ENCODE assay signal across 14 mouse cellular contexts in the genomic region with DNA sequence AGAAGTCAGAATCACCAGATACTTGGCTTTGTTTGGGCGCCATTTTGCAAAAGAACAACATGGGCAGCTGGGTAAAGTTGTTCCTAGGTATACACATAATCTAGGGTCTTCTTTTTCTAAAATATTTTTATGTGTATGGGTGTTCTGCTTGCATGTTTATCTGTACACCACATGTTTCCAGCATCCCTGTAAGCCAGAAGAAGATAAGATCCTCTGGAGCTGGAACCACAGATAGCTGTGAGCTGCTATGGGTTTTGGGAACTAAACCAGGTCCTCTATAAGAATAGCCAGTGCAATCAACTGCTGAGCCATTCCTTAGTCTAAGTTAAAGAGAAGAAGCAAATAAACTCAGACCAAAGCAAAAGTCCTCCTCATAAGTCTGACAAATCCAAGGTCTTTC.
DNase-seq lines count a peak whose midpoint lies in the region; ATAC-seq and TF ChIP-seq lines count a peak whose summit lies in the region.
"Had no signal": no experiment of that assay in that cellular context is flagged by ENCODE, and none has a peak within 500 bp of the region (broad histone marks: within the 10 kb centered on the region; RNA-seq: fewer than 3 reads in every experiment).

No protein-coding gene starts in this region.

- TF ChIP-seq POLR2A in kidney, adult 2 months (IDR thresholded peaks at IDR 0.05; ENCODE audit: low read depth, low read length): no peak
- TF ChIP-seq POLR2A in embryonic fibroblast, embryonic 13.5 days (IDR thresholded peaks at IDR 0.05; ENCODE audit: low read depth, low read length): no peak

- H3K27ac ChIP-seq in heart, embryonic 10.5 days: peak overlapping the region; percentile 75
- 0 out of 2 replicates have a peak overlapping the region, but pooled peaks have one; percentile 15 for H3K27ac ChIP-seq in kidney, embryonic 15.5 days
- H3K27ac ChIP-seq in kidney, adult 2 months (ENCODE audit: insufficient read depth, low read depth, low read length): no peak overlapping the region
- 0 out of 2 replicates have a peak overlapping the region, but pooled peaks have one; percentile 15 for H3K27ac ChIP-seq in embryonic fibroblast, embryonic 13.5 days (ENCODE audit: insufficient read depth, low read length)
- no peak overlapping the region for H3K27ac ChIP-seq in midbrain, embryonic 10.5 days (replicated peaks)
- H3K27ac ChIP-seq: left cerebral cortex, adult 2 months had no signal

- peaks cover 17% of the 10 kb centered on the region; the same call in 1 of the 2 replicates for H3K36me3 ChIP-seq in heart, embryonic 10.5 days
- no peaks in the 10 kb centered on the region for H3K36me3 ChIP-seq in kidney, embryonic 15.5 days
- no peaks in the 10 kb centered on the region for H3K36me3 ChIP-seq in kidney, adult 2 months (ENCODE audit: control insufficient read depth, insufficient read depth, low read length)
- 0 out of 2 replicates have a peak, but pooled peaks cover 3% of the 10 kb centered on the region for H3K36me3 ChIP-seq in midbrain, embryonic 10.5 days

- WGBS in heart, embryonic 10.5 days: 91% methylated on average over 1 of the region's 1 CpGs
- WGBS in kidney, embryonic 15.5 days: 88% methylated on average over 1 of the region's 1 CpGs
- 89% methylated on average over 1 of the region's 1 CpGs for WGBS in kidney, adult 2 months
- 86% methylated on average over 1 of the region's 1 CpGs for WGBS in midbrain, embryonic 10.5 days

- H3K9me3 ChIP-seq in heart, embryonic 10.5 days: no peaks in the 10 kb centered on the region
- no peaks in the 10 kb centered on the region for H3K9me3 ChIP-seq in kidney, embryonic 15.5 days (replicated peaks)
- no peaks in the 10 kb centered on the region for H3K9me3 ChIP-seq in midbrain, embryonic 10.5 days (replicated peaks)
- H3K9me3 ChIP-seq: hindbrain, embryonic 13.5 days had no signal

- H3K4me2 ChIP-seq in kidney, embryonic 15.5 days: no peak overlapping the region
- H3K4me2 ChIP-seq: hindbrain, embryonic 13.5 days had no signal

- TF ChIP-seq CTCF in kidney, adult 2 months (conservative IDR thresholded peaks at IDR 0.05; ENCODE audit: insufficient read depth, insufficient read length, low read depth, low read length): no peak
- no peak for TF ChIP-seq CTCF in embryonic fibroblast, embryonic 13.5 days (IDR thresholded peaks at IDR 0.05; ENCODE audit: borderline replicate concordance, insufficient read depth, low read length)

- no peak for ATAC-seq in kidney, embryonic 15.5 days (replicated peaks; ENCODE audit: low FRiP score)
- ATAC-seq in megakaryocyte progenitor cell, adult 5-6 weeks (replicated peaks; ENCODE audit: poor library complexity): 0 out of 2 replicates have a peak, but pooled peaks have one; percentile 10

- H3K4me3 ChIP-seq in heart, embryonic 10.5 days: no peak overlapping the region
- no peak overlapping the region for H3K4me3 ChIP-seq in kidney, embryonic 15.5 days (replicated peaks)
- no peak overlapping the region for H3K4me3 ChIP-seq in kidney, adult 2 months (ENCODE audit: insufficient read depth, low read depth, low read length)
- no peak overlapping the region for H3K4me3 ChIP-seq in embryonic fibroblast, embryonic 13.5 days (ENCODE audit: insufficient read depth, low read length)
- H3K4me3 ChIP-seq in midbrain, embryonic 10.5 days: no peak overlapping the region
- H3K4me3 ChIP-seq: erythroblast, embryonic 14.5 days; hindbrain, embryonic 13.5 days; left cerebral cortex, adult 2 months had no signal

- H3K9ac ChIP-seq in kidney, embryonic 15.5 days: no peak overlapping the region
- H3K9ac ChIP-seq: forebrain, postnatal 0 days; hindbrain, embryonic 13.5 days had no signal

- H3K4me1 ChIP-seq in heart, embryonic 10.5 days: peaks cover 55% of the 10 kb centered on the region
- peaks cover 18% of the 10 kb centered on the region for H3K4me1 ChIP-seq in kidney, embryonic 15.5 days
- no peaks in the 10 kb centered on the region for H3K4me1 ChIP-seq in kidney, adult 2 months (ENCODE audit: control insufficient read depth, insufficient read depth, low read length)
- H3K4me1 ChIP-seq in embryonic fibroblast, embryonic 13.5 days (ENCODE audit: control insufficient read depth, insufficient read depth, low read length): peaks cover 8% of the 10 kb centered on the region
- H3K4me1 ChIP-seq in midbrain, embryonic 10.5 days: 0 out of 2 replicates have a peak, but pooled peaks cover 3% of the 10 kb centered on the region

- H3K27me3 ChIP-seq in heart, embryonic 10.5 days (ENCODE audit: insufficient read depth, poor library complexity, severe bottlenecking): no peaks in the 10 kb centered on the region
- H3K27me3 ChIP-seq in kidney, embryonic 15.5 days: no peaks in the 10 kb centered on the region
- H3K27me3 ChIP-seq in kidney, adult 2 months (replicated peaks; ENCODE audit: control insufficient read depth, insufficient read depth, low read length): no peaks in the 10 kb centered on the region
- H3K27me3 ChIP-seq in midbrain, embryonic 10.5 days (ENCODE audit: low read depth, poor library complexity, severe bottlenecking): no peaks in the 10 kb centered on the region
- H3K27me3 ChIP-seq: hindbrain, embryonic 13.5 days had no signal

- DNase-seq in heart, embryonic 10.5 days (ENCODE audit: low spot score): no peak
- no peak for DNase-seq in heart, adult 9 months (ENCODE audit: low spot score in 2 of 2)
- DNase-seq in kidney, adult 2 months: no peak
- DNase-seq in thymus, postnatal 0 days (ENCODE audit: low spot score): no peak
- no peak for DNase-seq in midbrain, embryonic 10.5 days (ENCODE audit: low spot score)
- DNase-seq: cerebellum, adult 18-20 months; thymus, postnatal 4 days had no signal

Comparison
In these comparisons a context has a peak if more than half of its experiments do, and no peak if none do; other contexts are left out.
1. H3K27ac ChIP-seq: peak in heart, embryonic 10.5 days (single experiment), kidney, embryonic 15.5 days (single experiment) and embryonic fibroblast, embryonic 13.5 days (single experiment); none in kidney, adult 2 months (single experiment) and midbrain, embryonic 10.5 days (single experiment).